Mouse (Mus musculus) urinary bladder, postnatal 0 days (tissue): ENCODE results near the gene Krt80. TPM values are rescaled to one million over a fixed set of nuclear protein-coding genes. Genes with fewer than 3 reads are reported as not detected.

Source experiments
- microRNA counts: library from miRNA; unstranded; fragments of <30 nt; microRNA quantifications from one replicate; lab custom pipeline; 2016
- microRNA-seq: library from miRNA; unstranded; fragments of <30 nt; microRNA quantifications from one replicate; pipeline ENCODE4, GENCODE M21; 2016
- polyA plus RNA-seq: library from polyadenylated mRNA; unstranded; fragments of >200 nt; fragmentation: Nextera tagmentation; extraction: Ambion mirVana; gene quantifications from 2 replicates; pipeline ENCODE4 v1.2.1, GENCODE M21; 2015

The Krt80 gene
- 4.7 and 4.8 TPM in 2 replicates for polyA plus RNA-seq

GRCm38 (mm10) chr15:101370101-101370911 is at the start of gene Krt80:
Gene Krt80, minus strand, starts transcription at chr15:101370162.

DNA sequence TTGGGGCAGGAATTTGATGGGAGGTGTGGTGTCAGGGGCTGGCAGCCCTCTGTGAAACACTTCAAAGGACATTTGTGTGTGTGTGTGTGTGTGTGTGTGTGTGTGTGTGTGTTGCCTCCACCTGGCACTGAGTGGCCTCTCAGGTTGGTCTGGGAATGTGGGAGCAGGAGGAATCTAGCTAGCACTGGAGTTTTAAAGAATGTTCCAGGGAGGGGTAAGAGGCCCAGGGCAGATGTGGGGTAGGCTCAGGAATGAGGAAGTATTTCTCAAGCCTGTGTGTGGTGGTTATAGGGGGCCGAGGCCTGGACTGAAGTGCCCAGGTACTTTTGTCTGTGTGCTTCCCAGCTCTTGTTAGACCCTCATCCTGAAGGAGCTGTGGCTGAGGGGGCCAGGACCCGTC is 40.8 kb upstream of the Krt80 start, which contains the start of gene Krt7:
Gene Krt7 (plus strand): TSS at position 269 of the 400 bp plus-strand sequence.

MicroRNAs within 50 kb of the gene (microRNA counts, 519-probe panel; counts per million panel counts)
- microRNA mmu-miR-1941-3p (lab: Ali Mortazavi, UCI) (1,791 counts per million, percentile 19 among the panel's probes with 10 or more counts), microRNA mmu-miR-1941-5p (lab: Ali Mortazavi, UCI) (not detected)

Small RNA genes lying within 50 kb of the gene (microRNA-seq; reads per million reads assigned to microRNA genes)
- gene Mir1941 = 2.8 reads per million

Other genes with a start within 250 kb of the Krt80 start
- 21.8 and 22.6 TPM in 2 replicates for gene Acvrl1, start 241.6 kb downstream of the Krt80 start, polyA plus RNA-seq
- 3.3 and 3.4 TPM in 2 replicates for gene Acvr1b, start 196.1 kb downstream of the Krt80 start, polyA plus RNA-seq
- gene Grasp, start 146.0 kb downstream of the Krt80 start, polyA plus RNA-seq = 1.2 TPM in 2 replicates
- gene Nr4a1, start 115.9 kb downstream of the Krt80 start, polyA plus RNA-seq = 14.3 and 20.2 TPM in 2 replicates
- 40.7 and 49.5 TPM in 2 replicates for gene Atg101, start 85.9 kb downstream of the Krt80 start, polyA plus RNA-seq
- 5.5 and 11.7 TPM in 2 replicates for gene 6030408B16Rik, start 77.0 kb downstream of the Krt80 start, polyA plus RNA-seq
- 659 and 724 TPM in 2 replicates for gene Krt7, start 40.9 kb upstream of the Krt80 start, polyA plus RNA-seq
- gene Krt87, start 68.6 kb upstream of the Krt80 start, polyA plus RNA-seq = 0.05 and 0.11 TPM in 2 replicates
- gene Krt88, start 77.6 kb upstream of the Krt80 start, polyA plus RNA-seq = not detected in 2 replicates
- gene Krt81, start 93.6 kb upstream of the Krt80 start, polyA plus RNA-seq = not detected in 2 replicates
- gene Krt86, start 103.3 kb upstream of the Krt80 start, polyA plus RNA-seq = not detected in 2 replicates
- 0.51 TPM in 1 of 2 replicates, not detected in the other for gene Krt83, start 121.3 kb upstream of the Krt80 start, polyA plus RNA-seq
- not detected in 2 replicates for gene Gm49425, start 147.1 kb upstream of the Krt80 start, polyA plus RNA-seq
- 0.06 TPM in 1 of 2 replicates, not detected in the other for gene Krt84, start 162.7 kb upstream of the Krt80 start, polyA plus RNA-seq
- gene Krt82, start 180.5 kb upstream of the Krt80 start, polyA plus RNA-seq = not detected in 2 replicates
- 0.43 and 1.2 TPM in 2 replicates for gene Krt90, start 192.8 kb upstream of the Krt80 start, polyA plus RNA-seq
- 0.04 and 0.13 TPM in 2 replicates for gene Krt75, start 203.7 kb upstream of the Krt80 start, polyA plus RNA-seq